Mouse (Mus musculus) effector memory CD4-positive, alpha-beta T cell, adult 7 months (primary cell): ENCODE data around the gene Skint3. TPM values are rescaled to one million over a fixed set of nuclear protein-coding genes. Genes with fewer than 3 reads are reported as not detected.

ENCODE experiments used
- polyA plus RNA-seq: library from polyadenylated mRNA; unstranded; fragments of 100-300 nt; shearing (Covaris generic); gene quantifications from one replicate; pipeline ENCODE4 v1.2.1, GENCODE M21; 2017

Gene Skint3
- 0.13 TPM for polyA plus RNA-seq

GRCm38 (mm10) chr4:112231945-112232344 lies at the start of gene Skint3:
Gene Skint3, plus strand, starts transcription at chr4:112232245.

Other genes with a start within 250 kb of the Skint3 start
- gene Skint1, start 226.0 kb upstream of the Skint3 start, polyA plus RNA-seq: 0.59 TPM
- gene Skint4, start 160.2 kb upstream of the Skint3 start, polyA plus RNA-seq: not detected
- not detected for gene Skint9, start 201.7 kb downstream of the Skint3 start, polyA plus RNA-seq